Mouse (Mus musculus) C2C12 (cell line): Measurements from ENCODE around the gene Socs1. TPM values are rescaled to one million over a fixed set of nuclear protein-coding genes. Genes with fewer than 3 reads are reported as not detected.
"Not testable (repeated sequence)": the region's sequence is repeated elsewhere in the genome, so short reads cannot be mapped to it uniquely, and the experiment has no call there.

Source experiments
- H3K27me3 ChIP-seq: one replicate; pipeline ENCODE4 v1.6.1; 2011; ENCODE audit not compliant: control insufficient read depth, insufficient read depth, insufficient read length
- H3K36me3 ChIP-seq: one replicate; pipeline ENCODE4 v1.6.1; 2011; ENCODE audit not compliant: control insufficient read depth, insufficient read depth
- H3K4me3 ChIP-seq: one replicate; pipeline ENCODE4 v1.5.1; 2011; ENCODE audit warnings: mild to moderate bottlenecking, control low read depth; ENCODE audit not compliant: poor library complexity, insufficient read depth, severe bottlenecking
- H3K79me2 ChIP-seq: one replicate; pipeline ENCODE4 v1.6.1; 2011; ENCODE audit not compliant: control insufficient read depth, insufficient read depth
- H3K79me3 ChIP-seq: one replicate; pipeline ENCODE4 v1.6.1; 2011; ENCODE audit warnings: low read depth, control low read depth
- H3ac ChIP-seq: one replicate; pipeline ENCODE3; 2011; ENCODE audit warnings: low read depth; ENCODE audit not compliant: control insufficient read depth, insufficient read length
- CEBPB ChIP-seq: IDR thresholded peaks from one replicate; pipeline ENCODE4 v1.6.1; 2011; ENCODE audit warnings: low read depth, mild to moderate bottlenecking, control low read depth, moderate library complexity
- CTCF ChIP-seq: IDR thresholded peaks from one replicate; pipeline ENCODE4 v1.5.1; 2011; ENCODE audit not compliant: control insufficient read depth, insufficient read depth, insufficient read length
- FOSL1 ChIP-seq: IDR thresholded peaks from one replicate; pipeline ENCODE4 v1.8.0; 2011; ENCODE audit warnings: mild to moderate bottlenecking, low read length; ENCODE audit not compliant: poor library complexity, insufficient read depth, severe bottlenecking
- MAX ChIP-seq: IDR thresholded peaks from one replicate; pipeline ENCODE4 v1.6.1; 2011; ENCODE audit warnings: mild to moderate bottlenecking, control low read depth
- MYOD1 ChIP-seq: IDR thresholded peaks from one replicate; pipeline ENCODE4 v1.6.1; 2011; ENCODE audit warnings: low read depth; ENCODE audit not compliant: control insufficient read depth, insufficient read length
- MYOG ChIP-seq: IDR thresholded peaks from one replicate; pipeline ENCODE4 v1.6.1; 2011; ENCODE audit not compliant: control insufficient read depth, insufficient read length; ENCODE audit errors: extremely low read depth
- USF1 ChIP-seq: IDR thresholded peaks from one replicate; pipeline ENCODE4 v1.6.1; 2011; ENCODE audit warnings: low read depth, mild to moderate bottlenecking, control low read depth, moderate library complexity
- polyA plus RNA-seq: library from polyadenylated mRNA; unstranded; fragments of >200 nt; fragmentation: generic; extraction: Trizol; gene quantifications from one replicate; pipeline ENCODE4 v1.2.1, GENCODE M21; 2012; ENCODE audit warnings: missing spikeins

Gene Socs1
- polyA plus RNA-seq, 1 experiment: 4.6 TPM

- Histone ChIP-seq H3K79me3 (no peaks in the 10 kb centered on the region), H3K36me3 (no peaks in the 10 kb centered on the region), H3ac (no peak overlapping the region), H3K79me2 (no peaks in the 10 kb centered on the region), H3K27me3 (peaks cover 11% of the 10 kb centered on the region), H3K4me3 (no peak overlapping the region)
- TF ChIP-seq USF1 (no peak), MAX (no peak), MYOD1 (no peak), CTCF (no peak), CEBPB (no peak), FOSL1 (no peak)
These were observed 28.4 kb upstream of the Socs1 start for GRCm38 (mm10) chr16:10813726-10814125.

DNA sequence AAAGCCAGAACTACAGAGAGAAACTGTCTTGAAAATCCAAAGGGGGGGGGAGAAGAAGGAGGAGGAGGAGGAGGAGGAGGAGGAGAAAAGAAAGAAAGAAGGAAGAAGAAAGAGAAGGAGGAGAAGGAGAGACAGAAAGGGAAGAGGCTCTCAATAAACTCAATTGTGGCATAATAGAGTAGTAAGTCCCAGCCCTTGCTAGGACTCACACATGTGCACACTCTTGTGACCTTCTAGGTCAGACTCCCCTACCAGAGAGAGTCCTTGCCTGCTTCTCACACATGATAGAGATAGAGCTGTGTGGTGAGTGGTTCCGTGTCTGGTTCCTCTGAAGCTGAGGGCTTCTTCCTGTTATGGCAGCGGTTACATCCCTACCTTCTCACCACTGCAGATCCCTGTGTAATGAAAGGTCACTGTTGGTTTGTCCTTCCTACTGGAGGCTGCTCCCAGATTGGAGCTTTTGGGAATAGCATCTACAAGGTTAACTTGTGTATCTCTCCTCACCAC is 27.6 kb upstream of the Socs1 start, which contains the start of gene Gm11172:
Gene Gm11172, plus strand, starts transcription at position 51 of the 507 bp plus-strand sequence.
- no peak within 1 kb of the TSS for H3ac ChIP-seq
- peaks cover 17% of the 10 kb centered on the region for H3K27me3 ChIP-seq
- H3K79me3 ChIP-seq: no peaks in the 10 kb centered on the region
- no peaks in the 10 kb centered on the region for H3K36me3 ChIP-seq
- no peak for TF ChIP-seq MYOG
- no peak for TF ChIP-seq USF1
- TF ChIP-seq MYOD1: no peak
- TF ChIP-seq CTCF: no peak
- no peak for TF ChIP-seq MAX
- TF ChIP-seq FOSL1: no peak
- no peak for TF ChIP-seq CEBPB
- H3K4me3 ChIP-seq: no peak within 1 kb of the TSS
- H3K79me2 ChIP-seq: no peaks in the 10 kb centered on the region

DNA sequence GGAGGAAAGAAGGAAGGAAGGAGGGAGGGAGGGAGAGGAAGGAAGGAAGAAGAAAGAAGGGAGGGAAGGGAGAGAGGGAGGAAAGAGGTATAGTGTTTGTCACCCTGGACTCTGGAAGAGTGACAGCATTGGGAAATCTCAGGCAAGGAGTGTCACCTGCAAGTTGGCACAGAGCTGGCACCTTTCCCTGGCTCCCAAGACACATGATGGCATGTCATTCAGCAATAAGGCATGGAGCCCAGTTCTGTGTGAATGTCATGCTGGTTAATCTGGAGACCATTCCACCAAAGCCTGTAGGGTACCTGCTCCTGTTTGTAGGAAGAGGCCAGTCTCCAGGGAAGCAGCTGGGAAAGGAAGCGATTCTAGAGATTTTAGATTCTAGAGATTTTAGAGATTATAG is 25.0 kb upstream of the Socs1 start:
- Histone ChIP-seq H3K4me3 (no peak overlapping the region), H3K27me3 (peaks cover 38% of the 10 kb centered on the region), H3K36me3 (no peaks in the 10 kb centered on the region), H3ac (no peak overlapping the region), H3K79me2 (no peaks in the 10 kb centered on the region), H3K79me3 (no peaks in the 10 kb centered on the region)
- TF ChIP-seq FOSL1: no peak
- no peak for TF ChIP-seq USF1
- TF ChIP-seq MYOG: no peak
- no peak for TF ChIP-seq CTCF
- no peak for TF ChIP-seq CEBPB
- TF ChIP-seq MYOD1: no peak
- TF ChIP-seq MAX: no peak

- Histone ChIP-seq H3K79me3 (no peaks in the 10 kb centered on the region), H3K36me3 (no peaks in the 10 kb centered on the region), H3K4me3 (no peak within 1 kb of the TSS), H3K79me2 (no peaks in the 10 kb centered on the region), H3K27me3 (peaks cover 38% of the 10 kb centered on the region), H3ac (no peak within 1 kb of the TSS)
- TF ChIP-seq MAX: no peak
- TF ChIP-seq USF1: no peak
- TF ChIP-seq CEBPB: no peak
These were observed 20.6 kb upstream of the Socs1 start, which contains the start of gene Prm1 for GRCm38 (mm10) chr16:10805789-10806527. Gene Prm1, minus strand, starts transcription at chr16:10805839.

DNA sequence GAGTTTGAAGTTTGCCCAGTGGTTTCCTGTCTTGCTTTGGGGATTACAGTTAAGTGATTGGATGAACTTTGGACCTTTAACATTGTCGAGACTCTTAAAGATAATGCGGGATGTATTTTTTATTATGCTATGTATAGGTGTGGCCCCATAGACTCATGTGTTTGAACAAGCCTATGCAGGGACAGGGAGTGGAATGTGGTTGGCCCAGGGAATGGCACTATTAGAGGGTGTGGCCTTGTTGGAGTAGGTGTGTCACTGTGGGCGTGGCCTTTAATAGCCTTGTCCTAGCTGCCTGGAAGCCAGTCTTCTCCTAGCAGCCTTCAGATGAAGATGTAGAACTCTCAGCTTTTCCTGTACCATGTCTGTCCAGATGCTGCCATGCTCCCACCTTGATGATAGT is 17.1 kb upstream of the Socs1 start:
- H3K79me3 ChIP-seq, H3K79me2 ChIP-seq, H3K4me3 ChIP-seq, H3ac ChIP-seq, H3K36me3 ChIP-seq: not testable (repeated sequence)
- H3K27me3 ChIP-seq: peaks cover 17% of the 10 kb centered on the region

DNA sequence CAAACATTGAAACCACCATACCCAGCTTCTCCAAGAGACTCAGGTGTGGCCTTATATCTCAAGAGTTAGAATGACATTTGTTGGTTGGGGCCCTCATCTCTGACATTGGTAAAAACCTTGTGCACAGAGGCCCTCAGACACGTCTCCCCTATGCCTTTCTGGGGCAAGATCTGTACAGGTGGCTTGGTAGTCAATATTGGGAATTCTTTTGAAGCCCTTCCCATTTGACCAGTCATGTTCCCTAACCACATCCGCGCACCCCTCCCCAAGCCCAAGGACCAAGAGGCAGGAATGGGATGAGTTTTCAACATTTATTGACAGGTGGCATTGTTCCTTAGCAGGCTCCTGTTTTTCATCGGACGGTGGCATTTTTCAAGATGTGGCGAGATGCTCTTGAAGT is 10.7 kb upstream of the Socs1 start, which contains the start of gene Prm2:
Gene Prm2, minus strand, starts transcription at position 101 of the 400 bp plus-strand sequence.
- Histone ChIP-seq H3K4me3 (no peak within 1 kb of the TSS), H3K27me3 (no peaks in the 10 kb centered on the region), H3K36me3 (no peaks in the 10 kb centered on the region), H3K79me2 (no peaks in the 10 kb centered on the region), H3ac (no peak within 1 kb of the TSS), H3K79me3 (no peaks in the 10 kb centered on the region)
- TF ChIP-seq USF1: no peak
- no peak for TF ChIP-seq CTCF
- TF ChIP-seq MYOG: no peak
- TF ChIP-seq CEBPB: no peak
- TF ChIP-seq MYOD1: no peak
- no peak for TF ChIP-seq MAX
- no peak for TF ChIP-seq FOSL1
